Mouse (Mus musculus): ENCODE results near the gene Rlbp1. TPM values are rescaled to one million over a fixed set of nuclear protein-coding genes. Genes with fewer than 3 reads are reported as not detected.

Rlbp1 gene
- polyA plus RNA-seq, 1 experiment from 2014 or later: 0.45 TPM

- Histone ChIP-seq H3K9ac (ENCODE audit: low read depth, low read length) (no peak overlapping the region), H3K27me3 (replicated peaks; ENCODE audit: control insufficient read depth, insufficient read depth, low read length) (no peaks in the 10 kb centered on the region)
- WGBS: 59% methylated on average over 5 of the region's 5 CpGs
Observed at GRCm38 (mm10) chr7:79390141-79390708, 3.4 kb upstream of the Rlbp1 start.

GRCm38 (mm10) chr7:79388671-79389206 is 1.9 kb upstream of the Rlbp1 start:
- H3K4me3 ChIP-seq (ENCODE audit: low read depth, low read length): no peak overlapping the region
- WGBS: 72% methylated on average over 7 of the region's 7 CpGs
- H3K4me2 ChIP-seq: no peak overlapping the region
- no peak for DNase-seq (ENCODE audit: low spot score)
- H3K4me1 ChIP-seq (replicated peaks; ENCODE audit: control insufficient read depth, insufficient read depth, low read length): peaks cover 5% of the 10 kb centered on the region; the same call in 1 of the 2 replicates
- no peaks in the 10 kb centered on the region for H3K27me3 ChIP-seq (replicated peaks; ENCODE audit: control insufficient read depth, insufficient read depth, low read length)
- no peak overlapping the region for H3K27ac ChIP-seq (ENCODE audit: low read depth, low read length)
- H3K9me3 ChIP-seq (ENCODE audit: control insufficient read depth, low read length): no peaks in the 10 kb centered on the region
- H3K36me3 ChIP-seq (ENCODE audit: control insufficient read depth, insufficient read depth, low read length): no peaks in the 10 kb centered on the region
- ATAC-seq (replicated peaks; ENCODE audit: low FRiP score): no peak
- H3K9ac ChIP-seq (ENCODE audit: low read depth, low read length): no peak overlapping the region

More at GRCm38 (mm10) chr7:79390141-79390708, 3.4 kb upstream of the Rlbp1 start:
- Histone ChIP-seq H3K9me3 (ENCODE audit: control insufficient read depth, low read length) (no peaks in the 10 kb centered on the region), H3K4me2 (no peak overlapping the region), H3K36me3 (ENCODE audit: control insufficient read depth, insufficient read depth, low read length) (no peaks in the 10 kb centered on the region), H3K4me3 (ENCODE audit: low read depth, low read length) (no peak overlapping the region), H3K4me1 (replicated peaks; ENCODE audit: control insufficient read depth, insufficient read depth, low read length) (peaks cover 5% of the 10 kb centered on the region; the same call in 1 of the 2 replicates), H3K27ac (ENCODE audit: low read depth, low read length) (no peak overlapping the region)
- no peak for ATAC-seq (replicated peaks; ENCODE audit: low FRiP score)
- no peak for DNase-seq (ENCODE audit: low spot score)

- Histone ChIP-seq H3K27me3 (replicated peaks; ENCODE audit: control insufficient read depth, insufficient read depth, low read length) (no peaks in the 10 kb centered on the region), H3K4me2 (no peak overlapping the region)
Observed at GRCm38 (mm10) chr7:79387991-79388390, 1.1 kb upstream of the Rlbp1 start.

GRCm38 (mm10) chr7:79387140-79387539 is 292 bp upstream of the Rlbp1 start:
- H3K27me3 ChIP-seq (replicated peaks; ENCODE audit: control insufficient read depth, insufficient read depth, low read length): no peaks in the 10 kb centered on the region
- 74% methylated on average over 8 of the region's 8 CpGs for WGBS
- H3K4me2 ChIP-seq: no peak overlapping the region
- no peaks in the 10 kb centered on the region for H3K36me3 ChIP-seq (ENCODE audit: control insufficient read depth, insufficient read depth, low read length)
- no peaks in the 10 kb centered on the region for H3K9me3 ChIP-seq (ENCODE audit: control insufficient read depth, low read length)
- H3K27ac ChIP-seq (ENCODE audit: low read depth, low read length): no peak overlapping the region
- ATAC-seq (replicated peaks; ENCODE audit: low FRiP score): no peak
- DNase-seq (ENCODE audit: low spot score): no peak
- no peak overlapping the region for H3K4me3 ChIP-seq (ENCODE audit: low read depth, low read length)
- no peaks in the 10 kb centered on the region for H3K4me1 ChIP-seq (replicated peaks; ENCODE audit: control insufficient read depth, insufficient read depth, low read length)
- H3K9ac ChIP-seq (ENCODE audit: low read depth, low read length): no peak overlapping the region

More at GRCm38 (mm10) chr7:79387991-79388390, 1.1 kb upstream of the Rlbp1 start:
- Histone ChIP-seq H3K36me3 (ENCODE audit: control insufficient read depth, insufficient read depth, low read length) (no peaks in the 10 kb centered on the region), H3K27ac (ENCODE audit: low read depth, low read length) (no peak overlapping the region), H3K9me3 (ENCODE audit: control insufficient read depth, low read length) (no peaks in the 10 kb centered on the region), H3K4me3 (ENCODE audit: low read depth, low read length) (no peak overlapping the region), H3K4me1 (replicated peaks; ENCODE audit: control insufficient read depth, insufficient read depth, low read length) (peaks cover 3% of the 10 kb centered on the region; the same call in 1 of the 2 replicates), H3K9ac (ENCODE audit: low read depth, low read length) (no peak overlapping the region)
- DNase-seq (ENCODE audit: low spot score) (no peak), ATAC-seq (replicated peaks; ENCODE audit: low FRiP score) (no peak)
- 41% methylated on average over 7 of the region's 7 CpGs for WGBS

- H3K4me2 ChIP-seq: no peak overlapping the region
- ATAC-seq (replicated peaks; ENCODE audit: low FRiP score) (0 out of 2 replicates have a peak, but pooled peaks have one; percentile 36), DNase-seq (ENCODE audit: low spot score) (no peak)
- H3K27ac ChIP-seq (ENCODE audit: low read depth, low read length): no peak overlapping the region
- no peak overlapping the region for H3K4me3 ChIP-seq (ENCODE audit: low read depth, low read length)
- no peaks in the 10 kb centered on the region for H3K9me3 ChIP-seq (ENCODE audit: control insufficient read depth, low read length)
- peaks cover 8% of the 10 kb centered on the region; the same call in 1 of the 2 replicates for H3K4me1 ChIP-seq (replicated peaks; ENCODE audit: control insufficient read depth, insufficient read depth, low read length)
- no peaks in the 10 kb centered on the region; the same call in 1 of the 2 replicates for H3K27me3 ChIP-seq (replicated peaks; ENCODE audit: control insufficient read depth, insufficient read depth, low read length)
- H3K9ac ChIP-seq (ENCODE audit: low read depth, low read length): no peak overlapping the region
- WGBS: 60% methylated on average over 10 of the region's 10 CpGs
- H3K36me3 ChIP-seq (ENCODE audit: control insufficient read depth, insufficient read depth, low read length): no peaks in the 10 kb centered on the region
Observed at GRCm38 (mm10) chr7:79376516-79377275, 10.2 kb downstream of the Rlbp1 start.

- no peak for DNase-seq (ENCODE audit: low spot score)
- H3K4me1 ChIP-seq (replicated peaks; ENCODE audit: control insufficient read depth, insufficient read depth, low read length): peaks cover 8% of the 10 kb centered on the region; the same call in 1 of the 2 replicates
- no peak overlapping the region for H3K9ac ChIP-seq (ENCODE audit: low read depth, low read length)
- ATAC-seq (replicated peaks; ENCODE audit: low FRiP score): no peak
- no peak overlapping the region for H3K27ac ChIP-seq (ENCODE audit: low read depth, low read length)
- no peaks in the 10 kb centered on the region for H3K36me3 ChIP-seq (ENCODE audit: control insufficient read depth, insufficient read depth, low read length)
- no peak overlapping the region for H3K4me3 ChIP-seq (ENCODE audit: low read depth, low read length)
- no peaks in the 10 kb centered on the region; the same call in 1 of the 2 replicates for H3K27me3 ChIP-seq (replicated peaks; ENCODE audit: control insufficient read depth, insufficient read depth, low read length)
- H3K4me2 ChIP-seq: no peak overlapping the region
- H3K9me3 ChIP-seq (ENCODE audit: control insufficient read depth, low read length): no peaks in the 10 kb centered on the region
- WGBS: 76% methylated on average over 5 of the region's 5 CpGs
Observed at GRCm38 (mm10) chr7:79375594-79375993, 11.3 kb downstream of the Rlbp1 start.

GRCm38 (mm10) chr7:79374017-79374416 is 12.8 kb downstream of the Rlbp1 start:
- Histone ChIP-seq H3K4me3 (ENCODE audit: low read depth, low read length) (no peak overlapping the region), H3K4me2 (no peak overlapping the region), H3K9ac (ENCODE audit: low read depth, low read length) (no peak overlapping the region), H3K27me3 (replicated peaks; ENCODE audit: control insufficient read depth, insufficient read depth, low read length) (no peaks in the 10 kb centered on the region), H3K9me3 (ENCODE audit: control insufficient read depth, low read length) (no peaks in the 10 kb centered on the region), H3K27ac (ENCODE audit: low read depth, low read length) (no peak overlapping the region), H3K36me3 (ENCODE audit: control insufficient read depth, insufficient read depth, low read length) (no peaks in the 10 kb centered on the region), H3K4me1 (replicated peaks; ENCODE audit: control insufficient read depth, insufficient read depth, low read length) (peaks cover 8% of the 10 kb centered on the region; the same call in 1 of the 2 replicates)
- no peak for DNase-seq (ENCODE audit: low spot score)
- ATAC-seq (replicated peaks; ENCODE audit: low FRiP score): no peak

- Histone ChIP-seq H3K9me3 (ENCODE audit: control insufficient read depth, low read length) (no peaks in the 10 kb centered on the region), H3K27me3 (replicated peaks; ENCODE audit: control insufficient read depth, insufficient read depth, low read length) (no peaks in the 10 kb centered on the region), H3K4me3 (ENCODE audit: low read depth, low read length) (no peak overlapping the region), H3K9ac (ENCODE audit: low read depth, low read length) (no peak overlapping the region), H3K4me1 (replicated peaks; ENCODE audit: control insufficient read depth, insufficient read depth, low read length) (no peaks in the 10 kb centered on the region), H3K36me3 (ENCODE audit: control insufficient read depth, insufficient read depth, low read length) (no peaks in the 10 kb centered on the region), H3K4me2 (no peak overlapping the region), H3K27ac (ENCODE audit: low read depth, low read length) (no peak overlapping the region)
- DNase-seq (ENCODE audit: low spot score) (peak; percentile 74), ATAC-seq (replicated peaks; ENCODE audit: low FRiP score) (peak; percentile 76)
- WGBS: 25% methylated on average over 10 of the region's 10 CpGs
Observed at GRCm38 (mm10) chr7:79371321-79371879, 15.4 kb downstream of the Rlbp1 start.
